In genomic region chr11:76495127-76496028, GRCm38 (mm10) we compare ENCODE assay signal across 8 mouse cellular contexts.
DNase-seq lines count a peak whose midpoint lies in the region; ATAC-seq and TF ChIP-seq lines count a peak whose summit lies in the region.

No protein-coding gene starts in this region.

- no peaks in the 10 kb centered on the region for H3K36me3 ChIP-seq in liver, adult 2 months (ENCODE audit: control insufficient read depth, insufficient read depth, low read length)
- H3K36me3 ChIP-seq in hindbrain, embryonic 13.5 days: no peaks in the 10 kb centered on the region

- peak overlapping the region; percentile 69 for H3K9ac ChIP-seq in liver, adult 2 months (ENCODE audit: low read depth, low read length)
- peak overlapping the region; percentile 94 for H3K9ac ChIP-seq in hindbrain, embryonic 13.5 days

- peak overlapping the region; percentile 65 for H3K4me3 ChIP-seq in liver, adult 2 months (ENCODE audit: insufficient read depth, low read depth, low read length)
- H3K4me3 ChIP-seq in bone marrow macrophage, adult 2 months (ENCODE audit: insufficient read depth, low read length): peak overlapping the region; percentile 57
- peak overlapping the region; percentile 63 for H3K4me3 ChIP-seq in hindbrain, embryonic 13.5 days

- no peak; the same call in 1 of the 2 replicates for ATAC-seq in hindbrain, embryonic 13.5 days (ENCODE audit: low FRiP score)

- no peak for TF ChIP-seq CTCF in liver, adult 2 months (IDR thresholded peaks at IDR 0.05; ENCODE audit: low read depth, low read length)
- no peak for TF ChIP-seq CTCF in bone marrow macrophage, adult 2 months (IDR thresholded peaks at IDR 0.05; ENCODE audit: low read depth, low read length)

- H3K4me2 ChIP-seq in hindbrain, embryonic 13.5 days: peak overlapping the region; percentile 85

- no peak for DNase-seq in liver, adult 2 months (ENCODE audit: extremely low read depth, low read depth, low spot score)
- DNase-seq in liver: no peak
- peak; percentile 60 for DNase-seq in lung, postnatal 10 days
- DNase-seq in thymus, postnatal 14 days: peak; percentile 69
- no peak for DNase-seq in layer of hippocampus, postnatal 10 days (ENCODE audit: low spot score in 2 of 2)
- DNase-seq in layer of hippocampus, adult 11-12 months (ENCODE audit: low spot score): no peak

- H3K79me2 ChIP-seq in liver, adult 2 months (ENCODE audit: control insufficient read depth, insufficient read depth, low read length): no peaks in the 10 kb centered on the region

- 36% methylated on average over 19 of the region's 19 CpGs for WGBS in liver, adult 2 months
- WGBS in hindbrain, embryonic 13.5 days: 17% methylated on average over 19 of the region's 19 CpGs

- H3K27ac ChIP-seq in liver, adult 2 months (replicated peaks; ENCODE audit: insufficient read depth, low read depth, low read length): 0 out of 2 replicates have a peak overlapping the region, but pooled peaks have one; percentile 12
- H3K27ac ChIP-seq in bone marrow macrophage, adult 2 months (ENCODE audit: insufficient read depth, low read depth, low read length): peak overlapping the region; percentile 72
- peak overlapping the region; percentile 98 for H3K27ac ChIP-seq in hindbrain, embryonic 13.5 days

- H3K27me3 ChIP-seq in liver, adult 2 months (ENCODE audit: control insufficient read depth, insufficient read depth, low read length): no peaks in the 10 kb centered on the region
- H3K27me3 ChIP-seq in hindbrain, embryonic 13.5 days: no peaks in the 10 kb centered on the region

- TF ChIP-seq POLR2A in liver, adult 2 months (IDR thresholded peaks at IDR 0.05; ENCODE audit: extremely low read depth, insufficient read depth, low read length): no peak
- no peak for TF ChIP-seq POLR2A in bone marrow macrophage, adult 2 months (IDR thresholded peaks at IDR 0.05; ENCODE audit: borderline replicate concordance, low read depth, low read length)

- H3K4me1 ChIP-seq in liver, adult 2 months (ENCODE audit: control insufficient read depth, insufficient read depth, low read length): peaks cover 9% of the 10 kb centered on the region; the same call in 1 of the 2 replicates
- H3K4me1 ChIP-seq in bone marrow macrophage, adult 2 months (ENCODE audit: control insufficient read depth, insufficient read depth, low read length): peaks cover 57% of the 10 kb centered on the region
- peaks cover 55% of the 10 kb centered on the region for H3K4me1 ChIP-seq in hindbrain, embryonic 13.5 days (replicated peaks)

- no peaks in the 10 kb centered on the region for H3K9me3 ChIP-seq in hindbrain, embryonic 13.5 days

Comparison
In these comparisons a context has a peak if more than half of its experiments do, and no peak if none do; other contexts are left out.
1. DNase-seq: peak in lung, postnatal 10 days (single experiment) and thymus, postnatal 14 days (single experiment); none in liver, adult 2 months (single experiment), liver (single experiment), layer of hippocampus, postnatal 10 days (0 of 2) and layer of hippocampus, adult 11-12 months (single experiment).
2. H3K27ac ChIP-seq: peak in every context shown above with its lines; median percentile 98 in hindbrain, embryonic 13.5 days; 72 in bone marrow macrophage, adult 2 months; 12 in liver, adult 2 months.
3. Peak in every context shown above with its lines, with median percentiles within 50 percentile points of each other: H3K4me3 ChIP-seq.